Mouse (Mus musculus) right cerebral cortex, adult 18-20 months (tissue): ENCODE data around the gene Mob3b.

Experiments used
- DNase-seq: peaks from one replicate; pipeline ENCODE4 v3.0.0; 2022; ENCODE audit warnings: mixed read lengths

Gene Mob3b

GRCm38 (mm10) chr4:35113516-35114248, 43.6 kb downstream of the Mob3b start:
- no peak for DNase-seq

GRCm38 (mm10) chr4:35112452-35112851, 44.8 kb downstream of the Mob3b start:
- no peak for DNase-seq

- DNase-seq = no peak
Observed at GRCm38 (mm10) chr4:35105115-35105773, 52.0 kb downstream of the Mob3b start.

GRCm38 (mm10) chr4:35101201-35101600, 56.1 kb downstream of the Mob3b start:
- no peak for DNase-seq

GRCm38 (mm10) chr4:35099865-35100780, 57.2 kb downstream of the Mob3b start:
- peak; percentile 80 for DNase-seq

- DNase-seq = no peak
Observed at GRCm38 (mm10) chr4:35099210-35099864, 57.9 kb downstream of the Mob3b start.

GRCm38 (mm10) chr4:35098552-35098951, 58.7 kb downstream of the Mob3b start:
- no peak for DNase-seq

- DNase-seq = peak; percentile 45
Observed at GRCm38 (mm10) chr4:35096226-35097175, 60.8 kb downstream of the Mob3b start.

GRCm38 (mm10) chr4:35092457-35092856, 64.8 kb downstream of the Mob3b start:
- no peak for DNase-seq

GRCm38 (mm10) chr4:35091157-35091784, 66.0 kb downstream of the Mob3b start:
- no peak for DNase-seq

- DNase-seq = no peak
Observed at GRCm38 (mm10) chr4:35089321-35090316, 67.7 kb downstream of the Mob3b start.

GRCm38 (mm10) chr4:35086067-35086700, 71.1 kb downstream of the Mob3b start:
- no peak for DNase-seq

- no peak for DNase-seq
Observed at GRCm38 (mm10) chr4:35084060-35084459, 73.2 kb downstream of the Mob3b start.

- no peak for DNase-seq
Observed at GRCm38 (mm10) chr4:35082476-35083114, 74.7 kb downstream of the Mob3b start.

- DNase-seq = no peak
Observed at GRCm38 (mm10) chr4:35080285-35080684, 77.0 kb downstream of the Mob3b start.

GRCm38 (mm10) chr4:35068739-35069138, 88.5 kb downstream of the Mob3b start:
- DNase-seq = no peak

GRCm38 (mm10) chr4:35066163-35066562, 91.1 kb downstream of the Mob3b start:
- DNase-seq = no peak

GRCm38 (mm10) chr4:35065075-35065838, 92.0 kb downstream of the Mob3b start:
- no peak for DNase-seq
